Mouse (Mus musculus) limb, embryonic 13.5 days (tissue): ENCODE measurements around the gene Caly. TPM values are rescaled to one million over a fixed set of nuclear protein-coding genes. Genes with fewer than 3 reads are reported as not detected.
A peak's percentile ranks its signal among the peaks of the same experiment; 100 is the strongest.

Experiments used
- ATAC-seq: fragments of 200-750 bp; cut with Nextera tagmentation; 2 replicates; pipeline ENCODE4 v1.8.0; 2017; ENCODE audit warnings: low read depth, moderate number of reproducible peaks, moderate TSS enrichment; ENCODE audit not compliant: low FRiP score
- H3K27ac ChIP-seq: fragments of 300-500 bp; sonication (generic); 2 replicates; pipeline ENCODE4 v1.5.1; 2015; ENCODE audit warnings: inconsistent platforms, mild to moderate bottlenecking, moderate library complexity
- H3K27me3 ChIP-seq: fragments of 300-500 bp; sonication (generic); 2 replicates; pipeline ENCODE4 v1.6.1; 2015; ENCODE audit warnings: mild to moderate bottlenecking, inconsistent platforms
- H3K36me3 ChIP-seq: fragments of 300-500 bp; sonication (generic); 2 replicates; pipeline ENCODE4 v1.6.1; 2015; ENCODE audit warnings: inconsistent platforms, mild to moderate bottlenecking, moderate library complexity
- H3K4me1 ChIP-seq: fragments of 300-500 bp; sonication (generic); 2 replicates; pipeline ENCODE4 v1.6.1; 2015; ENCODE audit warnings: inconsistent platforms
- H3K4me2 ChIP-seq: fragments of 300-500 bp; sonication (generic); replicated peaks from 2 replicates; pipeline ENCODE4 v1.6.1; 2015; ENCODE audit warnings: inconsistent platforms, mild to moderate bottlenecking, moderate library complexity
- H3K4me3 ChIP-seq: fragments of 300-500 bp; sonication (generic); 2 replicates; pipeline ENCODE4 v1.5.1; 2015; ENCODE audit warnings: moderate library complexity, mild to moderate bottlenecking, inconsistent platforms
- H3K9ac ChIP-seq: fragments of 300-500 bp; sonication (generic); 2 replicates; pipeline ENCODE4 v1.6.1; 2015; ENCODE audit warnings: mild to moderate bottlenecking, inconsistent platforms
- H3K9me3 ChIP-seq: fragments of 300-500 bp; sonication (generic); 2 replicates; pipeline ENCODE4 v1.6.1; 2016; ENCODE audit warnings: inconsistent platforms
- WGBS: fragments of 180-500 bp; shearing (Covaris S2); methylation state at CpG from one replicate; pipeline ENCODE4 v1.1.7; 2015; 5-methylcytosine and 5-hydroxymethylcytosine counted together
- polyA plus RNA-seq: library from polyadenylated mRNA; unstranded; fragments of >200 nt; fragmentation: Nextera tagmentation; extraction: Ambion mirVana; gene quantifications from 2 replicates; pipeline ENCODE4 v1.2.1, GENCODE M21; 2015

The Caly gene
- polyA plus RNA-seq, 1 experiment from 2014 or later, result 1.1 TPM

DNA sequence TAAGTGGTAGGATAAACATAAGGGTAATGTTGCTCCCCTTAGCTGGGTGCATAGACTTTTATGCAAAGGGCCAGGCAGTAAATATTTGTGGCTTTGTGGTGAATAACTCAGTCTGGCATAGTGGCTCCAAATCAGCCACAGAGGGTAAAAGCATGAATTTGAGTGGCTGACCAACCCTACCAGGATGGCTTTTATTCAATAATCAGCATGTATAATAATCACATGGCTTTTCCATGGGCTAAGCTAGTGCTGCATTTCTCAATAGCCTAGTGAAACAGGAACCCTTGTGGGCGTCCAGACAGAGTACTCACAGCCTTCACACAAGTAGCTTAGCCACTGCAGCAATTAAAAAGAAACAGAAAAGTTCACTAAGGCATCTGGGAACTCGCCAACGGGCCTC lies 29.6 kb upstream of the Caly start:
- ATAC-seq, result no peak

GRCm38 (mm10) chr7:140104009-140104408 lies 21.7 kb upstream of the Caly start:
- H3K27me3 ChIP-seq, result no peaks in the 10 kb centered on the region
- no peak for ATAC-seq
- no peak overlapping the region for H3K4me2 ChIP-seq
- no peak overlapping the region for H3K27ac ChIP-seq
- H3K4me1 ChIP-seq, result peaks cover 15% of the 10 kb centered on the region; the same call in 1 of the 2 replicates
- peaks cover 42% of the 10 kb centered on the region for H3K36me3 ChIP-seq
- WGBS, result 73% methylated on average over 4 of the region's 4 CpGs
- H3K4me3 ChIP-seq, result no peak overlapping the region
- no peak overlapping the region for H3K9ac ChIP-seq
- H3K9me3 ChIP-seq, result no peaks in the 10 kb centered on the region

More for the DNA sequence above, 29.6 kb upstream of the Caly start:
- no peak overlapping the region for H3K27ac ChIP-seq
- 66% methylated on average over 3 of the region's 3 CpGs for WGBS
- H3K9ac ChIP-seq, result no peak overlapping the region
- H3K9me3 ChIP-seq, result no peaks in the 10 kb centered on the region
- no peaks in the 10 kb centered on the region for H3K27me3 ChIP-seq
- no peak overlapping the region for H3K4me2 ChIP-seq
- no peak overlapping the region for H3K4me3 ChIP-seq
- H3K4me1 ChIP-seq, result peaks cover 11% of the 10 kb centered on the region; the same call in 1 of the 2 replicates
- peaks cover 61% of the 10 kb centered on the region for H3K36me3 ChIP-seq

GRCm38 (mm10) chr7:140101993-140102860 lies 19.9 kb upstream of the Caly start, which contains the start of gene Fuom:
Gene Fuom (minus strand): TSS chr7:140102441.
- 2% methylated on average over 30 of the region's 30 CpGs for WGBS
- Histone ChIP-seq H3K4me1 (peaks cover 15% of the 10 kb centered on the region; the same call in 1 of the 2 replicates), H3K4me2 (peak within 1 kb of the TSS; percentile 68), H3K27ac (0 out of 2 replicates have a peak within 1 kb of the TSS, but pooled peaks have one; percentile 6), H3K9ac (peak within 1 kb of the TSS; percentile 62), H3K4me3 (peak within 1 kb of the TSS; percentile 44), H3K27me3 (no peaks in the 10 kb centered on the region), H3K36me3 (peaks cover 28% of the 10 kb centered on the region), H3K9me3 (no peaks in the 10 kb centered on the region)
- peak; percentile 92 for ATAC-seq

GRCm38 (mm10) chr7:140101498-140101897 lies 19.1 kb upstream of the Caly start:
- ATAC-seq, result no peak
- Histone ChIP-seq H3K4me2 (peak overlapping the region; percentile 68), H3K9ac (peak overlapping the region; percentile 62; the same call in 1 of the 2 replicates), H3K27ac (no peak overlapping the region), H3K4me3 (peak overlapping the region; percentile 44), H3K27me3 (no peaks in the 10 kb centered on the region), H3K4me1 (peaks cover 15% of the 10 kb centered on the region; the same call in 1 of the 2 replicates), H3K9me3 (no peaks in the 10 kb centered on the region), H3K36me3 (peaks cover 21% of the 10 kb centered on the region)
- 78% methylated on average over 10 of the region's 10 CpGs for WGBS

DNA sequence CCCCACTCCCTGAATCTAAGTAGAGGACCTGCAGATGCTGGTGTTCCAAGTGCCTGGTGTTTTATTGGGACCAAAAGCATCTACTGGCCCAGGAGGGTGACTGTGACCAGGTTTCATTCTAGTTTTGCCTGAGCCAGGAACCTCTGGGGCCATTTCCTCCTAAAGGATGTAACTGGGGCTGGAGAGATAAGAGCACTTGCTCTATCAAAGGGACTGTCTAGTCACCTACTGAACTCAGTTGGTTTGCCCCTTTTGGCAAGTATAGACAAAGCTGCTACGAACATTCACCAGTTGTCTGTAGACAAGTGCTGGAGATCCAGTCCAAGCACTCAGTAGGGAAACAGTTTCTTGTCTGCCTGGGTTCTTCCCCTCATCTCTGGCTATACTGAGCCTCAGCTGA lies 16.1 kb upstream of the Caly start:
- no peak for ATAC-seq
- no peaks in the 10 kb centered on the region for H3K9me3 ChIP-seq
- H3K4me3 ChIP-seq, result no peak overlapping the region
- 91% methylated on average over 1 of the region's 1 CpGs for WGBS
- H3K4me2 ChIP-seq, result no peak overlapping the region
- H3K27ac ChIP-seq, result no peak overlapping the region
- H3K27me3 ChIP-seq, result no peaks in the 10 kb centered on the region
- H3K36me3 ChIP-seq, result 0 out of 2 replicates have a peak, but pooled peaks cover 4% of the 10 kb centered on the region
- H3K9ac ChIP-seq, result no peak overlapping the region
- H3K4me1 ChIP-seq, result peaks cover 19% of the 10 kb centered on the region; the same call in 1 of the 2 replicates

DNA sequence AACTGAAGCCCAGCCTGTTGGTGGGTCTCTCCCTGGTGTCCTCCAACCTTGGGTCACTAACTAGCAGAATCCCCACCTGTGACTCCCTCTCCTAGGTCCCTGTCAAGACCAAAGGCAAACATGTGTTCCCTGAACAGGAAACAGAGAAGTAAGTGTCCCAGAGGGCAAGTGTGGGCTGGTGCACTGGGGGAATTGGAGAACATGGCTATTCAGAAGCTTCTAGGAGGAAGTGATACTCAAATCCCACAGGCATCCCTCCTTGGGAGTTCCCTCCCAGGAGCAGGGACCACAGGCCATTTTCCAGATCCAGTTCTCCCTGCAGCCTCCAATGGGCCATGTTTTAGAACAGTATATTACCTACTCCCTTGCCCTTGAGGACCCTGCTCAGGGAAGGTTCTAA lies 13.7 kb upstream of the Caly start:
- no peak overlapping the region for H3K27ac ChIP-seq
- no peaks in the 10 kb centered on the region for H3K27me3 ChIP-seq
- ATAC-seq, result no peak
- 0 out of 2 replicates have a peak, but pooled peaks cover 5% of the 10 kb centered on the region for H3K4me1 ChIP-seq
- H3K36me3 ChIP-seq, result 0 out of 2 replicates have a peak, but pooled peaks cover 4% of the 10 kb centered on the region
- H3K4me3 ChIP-seq, result no peak overlapping the region
- no peaks in the 10 kb centered on the region for H3K9me3 ChIP-seq
- no peak overlapping the region for H3K4me2 ChIP-seq
- no peak overlapping the region for H3K9ac ChIP-seq

DNA sequence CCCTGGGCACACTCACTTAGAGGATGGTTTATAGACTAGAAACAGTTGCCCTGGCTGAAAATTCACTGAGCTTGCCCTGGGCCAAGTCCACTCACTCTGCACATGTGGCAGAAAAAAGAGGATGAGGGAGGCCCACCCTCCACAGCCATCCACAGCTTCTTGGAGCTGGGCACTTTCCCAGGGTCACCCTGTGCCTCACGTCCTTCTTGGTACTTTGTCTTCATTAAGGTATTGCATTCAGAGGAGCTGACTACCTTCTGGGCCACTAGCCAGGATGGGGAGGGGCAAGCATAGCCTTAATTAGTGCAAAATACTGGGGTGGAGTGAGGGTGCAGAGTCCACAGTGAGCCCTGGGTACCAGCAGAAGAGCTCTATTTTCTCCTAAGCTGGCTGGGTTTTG lies 13.2 kb upstream of the Caly start:
- H3K36me3 ChIP-seq, result 0 out of 2 replicates have a peak, but pooled peaks cover 4% of the 10 kb centered on the region
- H3K9me3 ChIP-seq, result no peaks in the 10 kb centered on the region
- H3K4me2 ChIP-seq, result no peak overlapping the region
- H3K9ac ChIP-seq, result no peak overlapping the region
- 27% methylated on average over 1 of the region's 1 CpGs for WGBS
- ATAC-seq, result no peak
- H3K4me1 ChIP-seq, result 0 out of 2 replicates have a peak, but pooled peaks cover 5% of the 10 kb centered on the region
- H3K27ac ChIP-seq, result no peak overlapping the region
- H3K4me3 ChIP-seq, result no peak overlapping the region
- H3K27me3 ChIP-seq, result no peaks in the 10 kb centered on the region

- ATAC-seq, result no peak
Measured at GRCm38 (mm10) chr7:140094954-140095353, 12.6 kb upstream of the Caly start.

DNA sequence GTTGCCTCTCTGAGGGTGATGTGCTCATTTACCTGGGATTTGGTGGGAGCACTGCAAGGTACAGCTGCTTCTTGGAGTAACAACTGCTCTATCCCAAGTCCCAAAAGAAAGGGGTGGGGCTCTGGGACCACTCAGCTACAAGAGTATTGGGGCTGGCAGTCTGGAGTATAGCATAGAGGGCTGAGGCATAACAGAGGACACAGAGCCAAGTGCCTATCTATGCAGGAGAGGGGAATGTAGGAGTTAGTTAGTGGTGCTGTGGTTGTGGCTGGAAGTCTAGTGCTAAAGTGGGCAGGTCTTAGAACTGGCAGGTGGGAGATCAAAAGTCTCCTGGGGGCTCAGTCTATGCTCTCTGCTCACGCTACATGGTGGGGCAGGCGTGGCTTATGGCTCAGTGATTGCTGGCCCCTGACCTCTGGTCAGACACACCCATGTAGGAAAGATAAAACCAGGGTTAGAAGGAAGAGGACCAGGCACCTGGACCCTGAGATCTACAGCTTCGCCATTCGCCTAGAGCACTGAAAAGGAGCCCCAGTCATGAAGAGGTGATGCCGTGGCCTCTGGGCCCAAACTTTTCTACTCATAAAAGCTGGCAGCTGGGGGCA lies 10.7 kb upstream of the Caly start, which contains the start of gene Prap1:
TSS of gene Prap1 (plus strand) at position 472 of the 605 bp plus-strand sequence.
- no peak within 1 kb of the TSS for H3K4me3 ChIP-seq
- H3K9me3 ChIP-seq, result no peaks in the 10 kb centered on the region
- H3K9ac ChIP-seq, result no peak within 1 kb of the TSS
- H3K27ac ChIP-seq, result no peak within 1 kb of the TSS
- no peak within 1 kb of the TSS for H3K4me2 ChIP-seq
- no peaks in the 10 kb centered on the region for H3K27me3 ChIP-seq
- 0 out of 2 replicates have a peak, but pooled peaks cover 5% of the 10 kb centered on the region for H3K4me1 ChIP-seq
- H3K36me3 ChIP-seq, result 0 out of 2 replicates have a peak, but pooled peaks cover 2% of the 10 kb centered on the region
- WGBS, result 65% methylated on average over 5 of the region's 5 CpGs
- no peak for ATAC-seq

More at GRCm38 (mm10) chr7:140094954-140095353, 12.6 kb upstream of the Caly start:
- H3K27me3 ChIP-seq, result no peaks in the 10 kb centered on the region
- H3K9me3 ChIP-seq, result no peaks in the 10 kb centered on the region
- H3K4me2 ChIP-seq, result no peak overlapping the region
- H3K4me1 ChIP-seq, result 0 out of 2 replicates have a peak, but pooled peaks cover 5% of the 10 kb centered on the region
- no peak overlapping the region for H3K27ac ChIP-seq
- H3K4me3 ChIP-seq, result no peak overlapping the region
- 0 out of 2 replicates have a peak, but pooled peaks cover 4% of the 10 kb centered on the region for H3K36me3 ChIP-seq
- WGBS, result 46% methylated on average over 5 of the region's 5 CpGs
- no peak overlapping the region for H3K9ac ChIP-seq

- Histone ChIP-seq H3K4me1 (0 out of 2 replicates have a peak, but pooled peaks cover 5% of the 10 kb centered on the region), H3K9me3 (no peaks in the 10 kb centered on the region), H3K4me2 (no peak overlapping the region), H3K27me3 (no peaks in the 10 kb centered on the region), H3K27ac (no peak overlapping the region), H3K4me3 (no peak overlapping the region), H3K9ac (no peak overlapping the region), H3K36me3 (no peaks in the 10 kb centered on the region)
- no peak for ATAC-seq
- WGBS, result 73% methylated on average over 10 of the region's 10 CpGs
Measured at GRCm38 (mm10) chr7:140090601-140091000, 8.3 kb upstream of the Caly start.

- no peak for ATAC-seq
- Histone ChIP-seq H3K27ac (no peak overlapping the region), H3K4me3 (peak overlapping the region; percentile 37; the same call in 1 of the 2 replicates), H3K4me2 (peak overlapping the region; percentile 61), H3K9ac (no peak overlapping the region), H3K36me3 (no peaks in the 10 kb centered on the region), H3K4me1 (peaks cover 20% of the 10 kb centered on the region), H3K9me3 (no peaks in the 10 kb centered on the region), H3K27me3 (peaks cover 54% of the 10 kb centered on the region)
- 18% methylated on average over 20 of the region's 20 CpGs for WGBS
Measured at GRCm38 (mm10) chr7:140081408-140082241, 723 bp downstream of the Caly start.
